Mouse (Mus musculus): ENCODE data around the gene Ptpa. TPM values are rescaled to one million over a fixed set of nuclear protein-coding genes. Genes with fewer than 3 reads are reported as not detected.

The Ptpa gene
- polyA plus RNA-seq (2015; fragmentation: Nextera tagmentation; extraction: Ambion mirVana): 70.9 and 71.4 TPM in 2 replicates

DNA sequence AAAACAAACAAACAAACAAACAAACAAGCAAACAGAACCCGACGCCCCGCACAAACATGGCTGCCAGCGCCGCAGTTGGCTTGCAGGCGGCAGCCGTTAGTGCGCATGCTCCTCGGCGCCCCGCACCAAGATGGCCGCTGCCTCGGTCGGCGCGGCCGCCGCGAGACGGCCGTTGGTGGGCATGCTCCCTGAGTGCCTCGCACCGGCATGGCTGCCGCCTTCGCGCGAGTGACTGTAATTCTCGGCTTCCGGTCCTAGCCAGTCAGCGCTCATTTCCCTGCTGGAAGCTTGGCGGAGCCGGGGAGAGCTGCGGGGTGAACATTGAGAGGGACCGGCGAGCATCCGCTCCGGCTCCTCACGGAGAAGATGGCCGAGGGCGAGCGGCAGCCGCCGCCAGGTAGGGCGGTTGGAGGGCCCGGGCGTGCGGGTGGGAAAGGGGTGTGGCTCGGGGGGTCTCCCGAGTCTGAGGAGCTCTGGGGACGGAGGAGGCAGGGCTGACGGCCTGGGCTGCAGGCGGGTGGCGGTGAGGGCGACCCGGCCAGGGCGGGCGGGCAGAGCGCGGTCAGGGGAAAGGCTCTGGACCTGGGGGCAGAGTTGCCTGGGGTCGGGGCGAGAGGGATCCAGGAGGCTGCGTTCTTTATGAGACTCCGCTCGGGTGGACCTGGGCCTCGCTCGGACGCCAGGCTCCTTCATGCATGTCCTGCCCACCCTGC lies at the start of gene Ptpa:
Gene Ptpa, plus strand, starts transcription at position 104 of the 713 bp plus-strand sequence.
- Histone ChIP-seq H3K4me3 (ENCODE audit: low read depth, low read length) (peak within 1 kb of the TSS; percentile 86), H3K9me3 (ENCODE audit: control insufficient read depth) (no peaks in the 10 kb centered on the region), H3K27me3 (replicated peaks; ENCODE audit: control insufficient read depth, insufficient read depth, low read length) (no peaks in the 10 kb centered on the region), H3K27ac (ENCODE audit: low read depth, low read length) (peak within 1 kb of the TSS; percentile 92), H3K4me2 (replicated peaks; ENCODE audit: low read depth) (peak within 1 kb of the TSS; percentile 86), H3K36me3 (ENCODE audit: control insufficient read depth, insufficient read depth) (peaks cover 13% of the 10 kb centered on the region), H3K9ac (ENCODE audit: low read depth, low read length) (peak within 1 kb of the TSS; percentile 91), H3K4me1 (replicated peaks; ENCODE audit: control insufficient read depth, insufficient read depth, low read length) (0 out of 2 replicates have a peak, but pooled peaks cover 4% of the 10 kb centered on the region)
- TF ChIP-seq CTCF (IDR thresholded peaks at IDR 0.05; ENCODE audit: low read depth): no peak
- peak; percentile 82 for ATAC-seq
- under 1% methylated on average over 63 of the region's 67 CpGs for WGBS

GRCm38 (mm10) chr2:30366203-30366602 lies 49.6 kb upstream of the Ptpa start:
- Histone ChIP-seq H3K4me2 (replicated peaks; ENCODE audit: low read depth) (no peak overlapping the region), H3K27ac (ENCODE audit: low read depth, low read length) (no peak overlapping the region), H3K27me3 (replicated peaks; ENCODE audit: control insufficient read depth, insufficient read depth, low read length) (no peaks in the 10 kb centered on the region), H3K9ac (ENCODE audit: low read depth, low read length) (no peak overlapping the region), H3K36me3 (ENCODE audit: control insufficient read depth, insufficient read depth) (peaks cover 37% of the 10 kb centered on the region), H3K9me3 (ENCODE audit: control insufficient read depth) (no peaks in the 10 kb centered on the region), H3K4me3 (ENCODE audit: low read depth, low read length) (no peak overlapping the region), H3K4me1 (replicated peaks; ENCODE audit: control insufficient read depth, insufficient read depth, low read length) (peaks cover 7% of the 10 kb centered on the region; the same call in 1 of the 2 replicates)
- ATAC-seq: no peak
- TF ChIP-seq CTCF (IDR thresholded peaks at IDR 0.05; ENCODE audit: low read depth): no peak
- WGBS: 73% methylated on average over 5 of the region's 5 CpGs

GRCm38 (mm10) chr2:30371544-30371943 lies 44.3 kb upstream of the Ptpa start:
- ATAC-seq: no peak
- Histone ChIP-seq H3K4me2 (replicated peaks; ENCODE audit: low read depth) (no peak overlapping the region), H3K27ac (ENCODE audit: low read depth, low read length) (no peak overlapping the region), H3K9me3 (ENCODE audit: control insufficient read depth) (no peaks in the 10 kb centered on the region), H3K27me3 (replicated peaks; ENCODE audit: control insufficient read depth, insufficient read depth, low read length) (no peaks in the 10 kb centered on the region), H3K4me3 (ENCODE audit: low read depth, low read length) (no peak overlapping the region), H3K4me1 (replicated peaks; ENCODE audit: control insufficient read depth, insufficient read depth, low read length) (no peaks in the 10 kb centered on the region), H3K36me3 (ENCODE audit: control insufficient read depth, insufficient read depth) (peaks cover 79% of the 10 kb centered on the region), H3K9ac (ENCODE audit: low read depth, low read length) (no peak overlapping the region)
- TF ChIP-seq CTCF (IDR thresholded peaks at IDR 0.05; ENCODE audit: low read depth): no peak
- 98% methylated on average over 8 of the region's 8 CpGs for WGBS

GRCm38 (mm10) chr2:30372726-30373125 lies 43.1 kb upstream of the Ptpa start:
- Histone ChIP-seq H3K4me3 (ENCODE audit: low read depth, low read length) (no peak overlapping the region), H3K4me2 (replicated peaks; ENCODE audit: low read depth) (no peak overlapping the region), H3K27ac (ENCODE audit: low read depth, low read length) (no peak overlapping the region), H3K9me3 (ENCODE audit: control insufficient read depth) (no peaks in the 10 kb centered on the region), H3K9ac (ENCODE audit: low read depth, low read length) (no peak overlapping the region), H3K4me1 (replicated peaks; ENCODE audit: control insufficient read depth, insufficient read depth, low read length) (no peaks in the 10 kb centered on the region), H3K36me3 (ENCODE audit: control insufficient read depth, insufficient read depth) (peaks cover 85% of the 10 kb centered on the region), H3K27me3 (replicated peaks; ENCODE audit: control insufficient read depth, insufficient read depth, low read length) (no peaks in the 10 kb centered on the region)
- ATAC-seq: no peak
- 99% methylated on average over 5 of the region's 5 CpGs for WGBS
- TF ChIP-seq CTCF (IDR thresholded peaks at IDR 0.05; ENCODE audit: low read depth): no peak

DNA sequence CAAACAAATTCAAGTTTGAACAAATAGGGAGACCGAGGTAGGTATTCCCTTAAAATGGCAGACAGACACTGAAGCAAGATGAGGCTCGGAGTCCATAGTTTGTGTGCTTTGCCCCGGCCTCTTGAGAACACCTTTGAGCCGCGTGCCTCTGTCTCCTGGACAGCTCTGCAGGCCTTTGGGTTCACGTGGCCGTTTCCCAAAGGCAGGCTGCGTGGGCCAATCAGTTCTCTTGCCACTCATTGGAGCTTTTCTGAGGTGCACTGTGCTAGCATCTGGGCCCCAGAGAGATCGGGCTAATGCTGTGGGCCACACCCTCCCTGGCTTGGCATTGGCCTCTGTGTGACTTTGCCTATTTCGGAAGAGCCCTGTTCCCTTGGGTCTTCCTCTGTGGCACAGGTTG lies 39.9 kb upstream of the Ptpa start:
- H3K9ac ChIP-seq (ENCODE audit: low read depth, low read length): no peak overlapping the region
- no peak for TF ChIP-seq CTCF (IDR thresholded peaks at IDR 0.05; ENCODE audit: low read depth)
- H3K36me3 ChIP-seq (ENCODE audit: control insufficient read depth, insufficient read depth): peaks cover 74% of the 10 kb centered on the region
- no peak overlapping the region for H3K27ac ChIP-seq (ENCODE audit: low read depth, low read length)
- ATAC-seq: no peak
- no peaks in the 10 kb centered on the region for H3K9me3 ChIP-seq (ENCODE audit: control insufficient read depth)
- no peak overlapping the region for H3K4me3 ChIP-seq (ENCODE audit: low read depth, low read length)
- no peaks in the 10 kb centered on the region for H3K27me3 ChIP-seq (replicated peaks; ENCODE audit: control insufficient read depth, insufficient read depth, low read length)
- 91% methylated on average over 10 of the region's 10 CpGs for WGBS
- H3K4me1 ChIP-seq (replicated peaks; ENCODE audit: control insufficient read depth, insufficient read depth, low read length): no peaks in the 10 kb centered on the region
- H3K4me2 ChIP-seq (replicated peaks; ENCODE audit: low read depth): no peak overlapping the region

DNA sequence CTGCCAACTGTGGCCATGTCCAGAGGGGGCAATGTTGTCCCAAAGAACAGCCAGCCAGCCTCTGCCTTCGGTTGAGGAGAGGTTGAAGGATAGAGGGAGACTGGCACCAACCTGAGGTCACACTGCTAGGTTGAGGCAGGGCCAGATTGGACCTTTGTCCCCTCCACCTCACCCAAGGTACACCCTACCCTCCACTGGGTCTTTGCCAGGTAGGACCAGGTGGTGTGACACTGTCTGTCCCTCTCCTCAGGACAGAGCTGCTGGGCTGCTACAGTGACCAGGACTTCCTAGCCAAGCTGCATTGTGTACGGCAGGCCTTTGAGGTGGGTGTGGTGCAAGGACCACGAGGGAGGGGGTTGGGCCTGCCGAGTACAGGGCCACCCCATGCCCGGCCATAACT lies 38.1 kb upstream of the Ptpa start:
- Histone ChIP-seq H3K4me1 (replicated peaks; ENCODE audit: control insufficient read depth, insufficient read depth, low read length) (no peaks in the 10 kb centered on the region), H3K9ac (ENCODE audit: low read depth, low read length) (no peak overlapping the region), H3K27me3 (replicated peaks; ENCODE audit: control insufficient read depth, insufficient read depth, low read length) (no peaks in the 10 kb centered on the region), H3K36me3 (ENCODE audit: control insufficient read depth, insufficient read depth) (peaks cover 72% of the 10 kb centered on the region), H3K4me3 (ENCODE audit: low read depth, low read length) (no peak overlapping the region), H3K9me3 (ENCODE audit: control insufficient read depth) (no peaks in the 10 kb centered on the region), H3K27ac (ENCODE audit: low read depth, low read length) (no peak overlapping the region; the same call in 1 of the 2 replicates), H3K4me2 (replicated peaks; ENCODE audit: low read depth) (no peak overlapping the region)
- TF ChIP-seq CTCF (IDR thresholded peaks at IDR 0.05; ENCODE audit: low read depth): 0 out of 2 replicates have a peak, but pooled peaks have one; percentile 16
- WGBS: 79% methylated on average over 5 of the region's 5 CpGs
- no peak for ATAC-seq

Measured in intestine, postnatal 0 days (tissue).